In the genomic region with DNA sequence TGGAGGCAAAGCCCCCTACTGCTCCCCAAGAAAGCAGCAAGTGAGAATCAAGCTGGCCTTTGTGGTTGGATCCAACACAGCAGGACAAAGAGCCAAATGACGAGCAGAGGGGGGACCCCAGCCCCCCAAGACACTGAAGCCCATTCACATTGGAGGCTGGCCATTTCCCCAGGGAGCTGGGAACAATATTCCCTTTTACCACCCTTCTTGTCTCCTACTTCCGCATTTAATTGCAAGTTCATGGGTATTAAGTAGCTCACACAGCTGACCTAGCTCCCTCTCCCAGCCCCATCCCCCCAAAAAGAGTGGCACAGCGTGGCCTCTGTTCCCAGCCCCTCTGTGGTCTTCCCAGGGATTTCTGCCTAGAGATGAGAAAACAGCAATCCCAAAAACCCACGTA, we compare ENCODE assay signal across 10 mouse cellular contexts. TPM values are rescaled to one million over a fixed set of nuclear protein-coding genes. Genes with fewer than 3 reads are reported as not detected.
DNase-seq lines count a peak whose midpoint lies in the region; ATAC-seq and TF ChIP-seq lines count a peak whose summit lies in the region.
"Had no signal": no experiment of that assay in that cellular context is flagged by ENCODE, and none has a peak within 500 bp of the region (broad histone marks: within the 10 kb centered on the region; RNA-seq: fewer than 3 reads in every experiment).

No protein-coding gene starts in this region.

- H3K4me3 ChIP-seq in forebrain, embryonic 12.5 days (replicated peaks) = no peak overlapping the region
- H3K4me3 ChIP-seq in hindbrain, postnatal 0 days (ENCODE audit: low read length) = no peak overlapping the region
- no peak overlapping the region for H3K4me3 ChIP-seq in neural tube, embryonic 12.5 days
- no peak overlapping the region for H3K4me3 ChIP-seq in kidney, adult 2 months (ENCODE audit: insufficient read depth, low read depth, low read length)
- no peak overlapping the region for H3K4me3 ChIP-seq in kidney, embryonic 15.5 days (replicated peaks)
- H3K4me3 ChIP-seq: heart, embryonic 15.5 days had no signal

- H3K36me3 ChIP-seq in forebrain, embryonic 12.5 days (replicated peaks) = no peaks in the 10 kb centered on the region
- no peaks in the 10 kb centered on the region for H3K36me3 ChIP-seq in hindbrain, postnatal 0 days (ENCODE audit: insufficient read depth, low read length)
- no peaks in the 10 kb centered on the region for H3K36me3 ChIP-seq in neural tube, embryonic 12.5 days
- no peaks in the 10 kb centered on the region for H3K36me3 ChIP-seq in kidney, adult 2 months (ENCODE audit: control insufficient read depth, insufficient read depth, low read length)
- H3K36me3 ChIP-seq in kidney, embryonic 15.5 days = no peaks in the 10 kb centered on the region
- H3K36me3 ChIP-seq: heart, embryonic 15.5 days had no signal

- TF ChIP-seq CTCF in hindbrain, postnatal 0 days (IDR thresholded peaks at IDR 0.05; ENCODE audit: low read depth) = no peak
- TF ChIP-seq CTCF in kidney, adult 2 months (conservative IDR thresholded peaks at IDR 0.05; ENCODE audit: insufficient read depth, insufficient read length, low read depth, low read length) = no peak

- H3K4me1 ChIP-seq in forebrain, embryonic 12.5 days = peaks cover 63% of the 10 kb centered on the region
- H3K4me1 ChIP-seq in hindbrain, postnatal 0 days (ENCODE audit: insufficient read depth, low read length) = peaks cover 22% of the 10 kb centered on the region
- peaks cover 68% of the 10 kb centered on the region for H3K4me1 ChIP-seq in neural tube, embryonic 12.5 days
- H3K4me1 ChIP-seq in kidney, adult 2 months (ENCODE audit: control insufficient read depth, insufficient read depth, low read length) = no peaks in the 10 kb centered on the region
- peaks cover 33% of the 10 kb centered on the region for H3K4me1 ChIP-seq in kidney, embryonic 15.5 days

- no peak for TF ChIP-seq POLR2A in kidney, adult 2 months (IDR thresholded peaks at IDR 0.05; ENCODE audit: low read depth, low read length)

- H3K9me3 ChIP-seq in forebrain, embryonic 12.5 days = no peaks in the 10 kb centered on the region
- H3K9me3 ChIP-seq in hindbrain, postnatal 0 days (ENCODE audit: low read length) = no peaks in the 10 kb centered on the region
- H3K9me3 ChIP-seq in neural tube, embryonic 12.5 days = no peaks in the 10 kb centered on the region
- no peaks in the 10 kb centered on the region for H3K9me3 ChIP-seq in kidney, embryonic 15.5 days (replicated peaks)
- H3K9me3 ChIP-seq: heart, embryonic 15.5 days had no signal

- H3K27ac ChIP-seq in forebrain, embryonic 12.5 days = peak overlapping the region; percentile 51
- H3K27ac ChIP-seq in hindbrain, postnatal 0 days = peak overlapping the region; percentile 74
- no peak overlapping the region; the same call in 1 of the 2 replicates for H3K27ac ChIP-seq in neural tube, embryonic 12.5 days
- no peak overlapping the region for H3K27ac ChIP-seq in kidney, adult 2 months (ENCODE audit: insufficient read depth, low read depth, low read length)
- no peak overlapping the region for H3K27ac ChIP-seq in kidney, embryonic 15.5 days
- H3K27ac ChIP-seq: heart, embryonic 15.5 days had no signal

- peak overlapping the region; percentile 10; the same call in 1 of the 2 replicates for H3K4me2 ChIP-seq in forebrain, embryonic 12.5 days
- no peak overlapping the region for H3K4me2 ChIP-seq in hindbrain, postnatal 0 days (ENCODE audit: low read depth, low read length)
- H3K4me2 ChIP-seq in neural tube, embryonic 12.5 days (replicated peaks) = peak overlapping the region; percentile 35
- no peak overlapping the region for H3K4me2 ChIP-seq in kidney, embryonic 15.5 days
- H3K4me2 ChIP-seq: heart, embryonic 15.5 days had no signal

- intact Hi-C loops in left cerebral cortex, postnatal 4 days (cut with DNase I) = no loop called here

- no peak for ATAC-seq in forebrain, embryonic 12.5 days (ENCODE audit: low FRiP score)
- ATAC-seq in hindbrain, postnatal 0 days = peak; percentile 83
- ATAC-seq in neural tube, embryonic 12.5 days (ENCODE audit: low FRiP score, low read depth) = peak; percentile 48
- ATAC-seq in kidney, embryonic 15.5 days (replicated peaks; ENCODE audit: low FRiP score) = no peak

- H3K27me3 ChIP-seq in forebrain, embryonic 12.5 days = no peaks in the 10 kb centered on the region; the same call in 1 of the 2 replicates
- no peaks in the 10 kb centered on the region for H3K27me3 ChIP-seq in hindbrain, postnatal 0 days (ENCODE audit: insufficient read depth, low read length)
- no peaks in the 10 kb centered on the region for H3K27me3 ChIP-seq in neural tube, embryonic 12.5 days (replicated peaks)
- H3K27me3 ChIP-seq in kidney, adult 2 months (replicated peaks; ENCODE audit: control insufficient read depth, insufficient read depth, low read length) = no peaks in the 10 kb centered on the region
- H3K27me3 ChIP-seq in kidney, embryonic 15.5 days = no peaks in the 10 kb centered on the region
- H3K27me3 ChIP-seq: heart, embryonic 15.5 days had no signal

- peak; percentile 64 for DNase-seq in left cerebral cortex, postnatal 4 days
- no peak for DNase-seq in left cerebral cortex, adult 11 months (ENCODE audit: low spot score)
- peak; percentile 86 for DNase-seq in hindbrain, postnatal 0 days (ENCODE audit: low spot score)
- no peak for DNase-seq in kidney, adult 2 months
- DNase-seq in kidney, adult 18-20 months = no peak
- DNase-seq: kidney, postnatal 25 days had no signal

- no peak overlapping the region for H3K9ac ChIP-seq in forebrain, embryonic 12.5 days
- no peak overlapping the region for H3K9ac ChIP-seq in hindbrain, postnatal 0 days (replicated peaks; ENCODE audit: low read length)
- 0 out of 2 replicates have a peak overlapping the region, but pooled peaks have one; percentile 13 for H3K9ac ChIP-seq in neural tube, embryonic 12.5 days
- H3K9ac ChIP-seq in kidney, embryonic 15.5 days = no peak overlapping the region
- H3K9ac ChIP-seq: heart, embryonic 15.5 days had no signal

- WGBS in forebrain, embryonic 12.5 days = 15% methylated on average over 4 of the region's 4 CpGs
- WGBS in hindbrain, postnatal 0 days = 19% methylated on average over 4 of the region's 4 CpGs
- WGBS in neural tube, embryonic 12.5 days = 10% methylated on average over 4 of the region's 4 CpGs
- WGBS in kidney, adult 2 months = 71% methylated on average over 4 of the region's 4 CpGs
- 46% methylated on average over 4 of the region's 4 CpGs for WGBS in kidney, embryonic 15.5 days

RNA-seq across cellular contexts. Expression of a gene that starts 30.8 kb away (rescaled TPM):
- 10 to 100 TPM; 56.7 to 56.9 TPM for total RNA-seq in left cerebral cortex, postnatal 4 days (2021)
- 29.9 and 30.7 TPM in 2 replicates for polyA plus RNA-seq in forebrain, embryonic 12.5 days (2016; fragmentation: Nextera tagmentation; extraction: Ambion mirVana)
- total RNA-seq in hindbrain, postnatal 0 days (2014; rRNA removed) = 63.2 and 66.8 TPM in 2 replicates
- 24.1 and 24.2 TPM in 2 replicates for polyA plus RNA-seq in hindbrain, postnatal 0 days (2015; fragmentation: Nextera tagmentation; extraction: Ambion mirVana)
- 45.3 and 47.8 TPM in 2 replicates for polyA plus RNA-seq in neural tube, embryonic 12.5 days (2016; fragmentation: Nextera tagmentation; extraction: Ambion mirVana)
- 12.2 and 14.5 TPM in 2 replicates for polyA plus RNA-seq in kidney, adult 2 months (2012; rRNA removed)
- 16.0 TPM in 2 replicates for polyA plus RNA-seq in kidney, embryonic 15.5 days (2015; fragmentation: Nextera tagmentation; extraction: Ambion mirVana)

Comparison
In these comparisons a context has a peak if more than half of its experiments do, and no peak if none do; other contexts are left out.
1. DNase-seq: peak in left cerebral cortex, postnatal 4 days (single experiment) and hindbrain, postnatal 0 days (single experiment); none in left cerebral cortex, adult 11 months (single experiment), kidney, adult 2 months (single experiment) and kidney, adult 18-20 months (single experiment).
2. ATAC-seq: peak in hindbrain, postnatal 0 days (single experiment) and neural tube, embryonic 12.5 days (single experiment); none in forebrain, embryonic 12.5 days (single experiment) and kidney, embryonic 15.5 days (single experiment).
3. H3K27ac ChIP-seq: peak in forebrain, embryonic 12.5 days (single experiment) and hindbrain, postnatal 0 days (single experiment); none in neural tube, embryonic 12.5 days (single experiment), kidney, adult 2 months (single experiment) and kidney, embryonic 15.5 days (single experiment).
4. H3K4me2 ChIP-seq: peak in forebrain, embryonic 12.5 days (single experiment) and neural tube, embryonic 12.5 days (single experiment); none in hindbrain, postnatal 0 days (single experiment) and kidney, embryonic 15.5 days (single experiment).